Mouse (Mus musculus) midbrain, embryonic 12.5 days (tissue): Measurements from ENCODE around the gene Sidt1. TPM values are rescaled to one million over a fixed set of nuclear protein-coding genes. Genes with fewer than 3 reads are reported as not detected.

Experiments used
- ATAC-seq: fragments of 200-750 bp; cut with Nextera tagmentation; 2 replicates; pipeline ENCODE4 v1.8.0; 2017; ENCODE audit warnings: low read depth, moderate TSS enrichment, moderate library complexity; ENCODE audit not compliant: low FRiP score
- H3K27ac ChIP-seq: fragments of 300-500 bp; sonication (generic); replicated peaks from 2 replicates; pipeline ENCODE4 v1.5.1; 2016; ENCODE audit warnings: mild to moderate bottlenecking
- H3K27me3 ChIP-seq: fragments of 300-500 bp; sonication (generic); 2 replicates; pipeline ENCODE4 v1.6.1; 2016; ENCODE audit warnings: mild to moderate bottlenecking
- H3K36me3 ChIP-seq: fragments of 300-500 bp; sonication (generic); 2 replicates; pipeline ENCODE4 v1.6.1; 2016
- H3K4me1 ChIP-seq: fragments of 300-500 bp; sonication (generic); 2 replicates; pipeline ENCODE4 v1.6.1; 2016
- H3K4me2 ChIP-seq: fragments of 300-500 bp; sonication (generic); replicated peaks from 2 replicates; pipeline ENCODE4 v1.6.1; 2016; ENCODE audit warnings: mild to moderate bottlenecking, moderate library complexity
- H3K4me3 ChIP-seq: fragments of 300-500 bp; sonication (generic); 2 replicates; pipeline ENCODE4 v1.5.1; 2016; ENCODE audit warnings: mild to moderate bottlenecking
- H3K9ac ChIP-seq: fragments of 300-500 bp; sonication (generic); replicated peaks from 2 replicates; pipeline ENCODE4 v1.6.1; 2016; ENCODE audit warnings: mild to moderate bottlenecking, moderate library complexity
- H3K9me3 ChIP-seq: fragments of 300-500 bp; sonication (generic); 2 replicates; pipeline ENCODE4 v1.6.1; 2016; ENCODE audit warnings: mild to moderate bottlenecking
- WGBS: fragments of 180-500 bp; shearing (Covaris S2); methylation state at CpG from one replicate; pipeline ENCODE4 v1.1.7; 2016; 5-methylcytosine and 5-hydroxymethylcytosine counted together
- polyA plus RNA-seq: library from polyadenylated mRNA; unstranded; fragments of >200 nt; fragmentation: Nextera tagmentation; extraction: Ambion mirVana; gene quantifications from 2 replicates; pipeline ENCODE4 v1.2.1, GENCODE M21; 2016

Gene Sidt1
- polyA plus RNA-seq, 1 experiment from 2014 or later: 0.98 TPM

DNA sequence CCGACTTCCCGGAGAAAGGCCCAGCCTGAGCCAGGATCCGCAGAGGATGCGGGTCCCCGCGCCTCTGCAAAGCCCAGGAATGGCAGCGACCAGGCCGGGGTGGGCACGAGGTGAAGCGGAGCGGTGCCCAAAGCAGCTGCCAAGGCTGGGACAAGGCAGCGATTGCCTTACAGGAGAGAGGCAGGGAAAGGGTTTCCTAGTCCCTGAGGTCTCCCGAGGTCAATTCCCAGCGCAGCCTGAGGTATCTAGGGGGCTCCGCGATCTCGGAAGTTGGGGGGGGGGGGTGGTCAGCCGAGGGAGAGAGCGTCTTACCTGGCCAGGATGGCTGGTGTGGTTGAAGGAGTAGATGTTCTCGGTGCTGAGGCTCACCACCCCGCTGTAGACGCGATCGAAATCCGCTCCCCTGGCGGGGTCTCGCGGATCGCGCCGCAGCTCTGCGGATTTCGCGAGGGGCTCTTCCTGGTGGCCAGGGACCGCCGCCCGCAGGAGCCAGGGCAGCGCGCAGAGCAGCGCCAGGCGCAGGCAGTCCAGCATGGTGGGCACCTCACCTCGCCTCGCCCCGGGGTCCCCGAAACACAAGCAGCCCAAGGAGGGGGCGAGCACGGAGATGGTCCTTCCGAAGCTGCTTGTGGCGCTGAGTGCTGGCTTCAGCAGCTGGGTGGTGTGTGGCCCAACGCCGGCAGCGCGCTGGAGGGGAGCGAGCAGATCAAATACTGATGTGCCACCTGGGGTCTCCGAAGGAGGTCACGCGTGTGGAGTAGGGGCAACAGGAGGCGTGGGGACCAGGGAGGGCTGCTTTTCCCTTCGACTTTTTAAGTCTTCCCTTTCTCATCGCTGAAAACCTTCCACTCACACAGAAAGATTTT lies 768 bp downstream of the Sidt1 start:
- ATAC-seq: peak; percentile 75
- WGBS: under 1% methylated on average over 56 of the region's 60 CpGs
- Histone ChIP-seq H3K4me3 (peak overlapping the region; percentile 61), H3K9me3 (no peaks in the 10 kb centered on the region), H3K27ac (no peak overlapping the region), H3K36me3 (no peaks in the 10 kb centered on the region), H3K9ac (peak overlapping the region; percentile 68), H3K27me3 (peaks cover 42% of the 10 kb centered on the region), H3K4me1 (peaks cover 15% of the 10 kb centered on the region), H3K4me2 (peak overlapping the region; percentile 99)

GRCm38 (mm10) chr16:44331671-44331994 lies 1.4 kb downstream of the Sidt1 start:
- WGBS: 14% methylated on average over 6 of the region's 6 CpGs
- Histone ChIP-seq H3K36me3 (no peaks in the 10 kb centered on the region), H3K4me3 (peak overlapping the region; percentile 61), H3K9ac (peak overlapping the region; percentile 68), H3K27me3 (peaks cover 42% of the 10 kb centered on the region), H3K27ac (no peak overlapping the region), H3K4me1 (peaks cover 15% of the 10 kb centered on the region), H3K4me2 (peak overlapping the region; percentile 99), H3K9me3 (no peaks in the 10 kb centered on the region)
- no peak; the same call in 1 of the 2 replicates for ATAC-seq

- no peak overlapping the region for H3K4me2 ChIP-seq
- H3K4me1 ChIP-seq: peaks cover 15% of the 10 kb centered on the region
- H3K4me3 ChIP-seq: no peak overlapping the region
- no peaks in the 10 kb centered on the region for H3K9me3 ChIP-seq
- peaks cover 42% of the 10 kb centered on the region for H3K27me3 ChIP-seq
- no peak overlapping the region for H3K27ac ChIP-seq
- no peak overlapping the region for H3K9ac ChIP-seq
- peak; percentile 49; the same call in 1 of the 2 replicates for ATAC-seq
- no peaks in the 10 kb centered on the region for H3K36me3 ChIP-seq
- 20% methylated on average over 9 of the region's 9 CpGs for WGBS
These were observed 1.8 kb downstream of the Sidt1 start for GRCm38 (mm10) chr16:44331154-44331553.

- no peaks in the 10 kb centered on the region for H3K9me3 ChIP-seq
- H3K36me3 ChIP-seq: no peaks in the 10 kb centered on the region
- ATAC-seq: no peak
- H3K27ac ChIP-seq: no peak overlapping the region
- H3K4me2 ChIP-seq: no peak overlapping the region
- H3K4me3 ChIP-seq: no peak overlapping the region
- peaks cover 15% of the 10 kb centered on the region for H3K4me1 ChIP-seq
- H3K27me3 ChIP-seq: peaks cover 42% of the 10 kb centered on the region
- WGBS: 82% methylated on average over 9 of the region's 9 CpGs
- no peak overlapping the region for H3K9ac ChIP-seq
These were observed 2.3 kb downstream of the Sidt1 start for GRCm38 (mm10) chr16:44330657-44331056.

- peaks cover 33% of the 10 kb centered on the region for H3K27me3 ChIP-seq
- no peak for ATAC-seq
- no peaks in the 10 kb centered on the region for H3K9me3 ChIP-seq
- H3K9ac ChIP-seq: no peak overlapping the region
- no peaks in the 10 kb centered on the region for H3K36me3 ChIP-seq
- peaks cover 15% of the 10 kb centered on the region for H3K4me1 ChIP-seq
- WGBS: 76% methylated on average over 4 of the region's 4 CpGs
- no peak overlapping the region for H3K4me2 ChIP-seq
- no peak overlapping the region for H3K4me3 ChIP-seq
- no peak overlapping the region for H3K27ac ChIP-seq
These were observed 4.4 kb downstream of the Sidt1 start for GRCm38 (mm10) chr16:44328644-44329043.

GRCm38 (mm10) chr16:44320232-44320631 lies 12.8 kb downstream of the Sidt1 start:
- Histone ChIP-seq H3K4me2 (no peak overlapping the region), H3K27me3 (no peaks in the 10 kb centered on the region), H3K27ac (no peak overlapping the region), H3K36me3 (no peaks in the 10 kb centered on the region), H3K9ac (no peak overlapping the region), H3K4me1 (peaks cover 3% of the 10 kb centered on the region; the same call in 1 of the 2 replicates), H3K4me3 (no peak overlapping the region), H3K9me3 (no peaks in the 10 kb centered on the region)
- 62% methylated on average over 3 of the region's 3 CpGs for WGBS
- ATAC-seq: peak; percentile 58; the same call in 1 of the 2 replicates

DNA sequence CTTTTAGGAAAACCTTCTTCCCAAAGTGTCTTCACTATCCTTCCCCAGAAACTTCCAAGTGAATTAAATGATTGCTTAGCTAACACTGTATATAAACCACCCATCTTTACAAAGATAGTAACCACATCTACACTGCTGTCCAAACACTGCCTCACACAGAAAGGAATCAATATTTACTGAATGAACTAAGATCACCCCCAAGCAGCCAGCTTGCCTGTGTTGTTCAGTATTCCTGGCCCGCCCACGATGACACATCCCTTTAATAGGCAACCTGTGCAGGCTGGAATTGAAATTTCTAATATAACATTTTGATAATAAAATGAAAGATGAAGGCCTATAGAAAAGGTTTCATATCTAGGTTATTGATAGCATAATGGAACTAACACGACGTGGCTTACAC lies 16.6 kb downstream of the Sidt1 start:
- no peak overlapping the region for H3K27ac ChIP-seq
- H3K4me2 ChIP-seq: no peak overlapping the region
- no peaks in the 10 kb centered on the region for H3K36me3 ChIP-seq
- H3K9ac ChIP-seq: no peak overlapping the region
- H3K27me3 ChIP-seq: no peaks in the 10 kb centered on the region
- no peak overlapping the region for H3K4me3 ChIP-seq
- ATAC-seq: no peak
- H3K4me1 ChIP-seq: peaks cover 3% of the 10 kb centered on the region; the same call in 1 of the 2 replicates
- 88% methylated on average over 4 of the region's 4 CpGs for WGBS
- no peaks in the 10 kb centered on the region for H3K9me3 ChIP-seq

GRCm38 (mm10) chr16:44313422-44313821 lies 19.6 kb downstream of the Sidt1 start:
- H3K9ac ChIP-seq: no peak overlapping the region
- H3K27me3 ChIP-seq: no peaks in the 10 kb centered on the region
- no peak overlapping the region for H3K4me2 ChIP-seq
- H3K4me1 ChIP-seq: no peaks in the 10 kb centered on the region
- 87% methylated on average over 4 of the region's 4 CpGs for WGBS
- H3K36me3 ChIP-seq: no peaks in the 10 kb centered on the region
- no peak for ATAC-seq
- no peak overlapping the region for H3K27ac ChIP-seq
- H3K4me3 ChIP-seq: no peak overlapping the region
- H3K9me3 ChIP-seq: no peaks in the 10 kb centered on the region

GRCm38 (mm10) chr16:44305606-44306005 lies 27.4 kb downstream of the Sidt1 start:
- WGBS: 72% methylated on average over 3 of the region's 3 CpGs
- Histone ChIP-seq H3K4me2 (no peak overlapping the region), H3K9ac (no peak overlapping the region)

DNA sequence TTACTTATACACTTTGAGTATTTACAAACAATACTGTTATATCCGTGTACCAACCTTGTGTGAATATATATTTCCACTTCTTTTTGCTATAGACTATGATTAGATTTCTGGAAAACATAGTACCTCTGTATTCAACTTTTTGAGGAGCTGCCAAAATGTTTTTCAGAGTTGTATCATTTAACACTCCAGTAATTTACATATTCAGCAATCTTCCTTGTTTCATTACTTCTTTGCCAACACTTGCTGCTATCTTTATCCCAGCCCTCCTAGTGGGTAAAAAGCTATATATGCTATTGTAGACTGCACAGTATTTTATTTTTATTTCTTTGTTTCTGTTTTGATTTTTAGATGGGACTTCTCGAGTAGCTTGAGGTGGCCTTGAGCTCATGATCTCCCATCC lies 29.2 kb downstream of the Sidt1 start:
- H3K4me2 ChIP-seq: no peak overlapping the region
- H3K36me3 ChIP-seq: no peaks in the 10 kb centered on the region
- 79% methylated on average over 2 of the region's 2 CpGs for WGBS
- no peaks in the 10 kb centered on the region for H3K27me3 ChIP-seq
- ATAC-seq: no peak
- H3K27ac ChIP-seq: no peak overlapping the region
- H3K4me1 ChIP-seq: no peaks in the 10 kb centered on the region
- H3K9ac ChIP-seq: no peak overlapping the region
- H3K9me3 ChIP-seq: no peaks in the 10 kb centered on the region
- H3K4me3 ChIP-seq: no peak overlapping the region

More at GRCm38 (mm10) chr16:44305606-44306005, 27.4 kb downstream of the Sidt1 start:
- Histone ChIP-seq H3K27ac (no peak overlapping the region), H3K36me3 (no peaks in the 10 kb centered on the region), H3K4me1 (no peaks in the 10 kb centered on the region), H3K4me3 (no peak overlapping the region), H3K27me3 (no peaks in the 10 kb centered on the region), H3K9me3 (no peaks in the 10 kb centered on the region)
- no peak for ATAC-seq

GRCm38 (mm10) chr16:44302126-44302892 lies 30.7 kb downstream of the Sidt1 start:
- Histone ChIP-seq H3K9me3 (no peaks in the 10 kb centered on the region), H3K36me3 (no peaks in the 10 kb centered on the region), H3K27me3 (no peaks in the 10 kb centered on the region), H3K4me1 (no peaks in the 10 kb centered on the region), H3K9ac (no peak overlapping the region), H3K27ac (no peak overlapping the region), H3K4me2 (no peak overlapping the region), H3K4me3 (no peak overlapping the region)
- WGBS: 61% methylated on average over 10 of the region's 10 CpGs
- no peak for ATAC-seq

DNA sequence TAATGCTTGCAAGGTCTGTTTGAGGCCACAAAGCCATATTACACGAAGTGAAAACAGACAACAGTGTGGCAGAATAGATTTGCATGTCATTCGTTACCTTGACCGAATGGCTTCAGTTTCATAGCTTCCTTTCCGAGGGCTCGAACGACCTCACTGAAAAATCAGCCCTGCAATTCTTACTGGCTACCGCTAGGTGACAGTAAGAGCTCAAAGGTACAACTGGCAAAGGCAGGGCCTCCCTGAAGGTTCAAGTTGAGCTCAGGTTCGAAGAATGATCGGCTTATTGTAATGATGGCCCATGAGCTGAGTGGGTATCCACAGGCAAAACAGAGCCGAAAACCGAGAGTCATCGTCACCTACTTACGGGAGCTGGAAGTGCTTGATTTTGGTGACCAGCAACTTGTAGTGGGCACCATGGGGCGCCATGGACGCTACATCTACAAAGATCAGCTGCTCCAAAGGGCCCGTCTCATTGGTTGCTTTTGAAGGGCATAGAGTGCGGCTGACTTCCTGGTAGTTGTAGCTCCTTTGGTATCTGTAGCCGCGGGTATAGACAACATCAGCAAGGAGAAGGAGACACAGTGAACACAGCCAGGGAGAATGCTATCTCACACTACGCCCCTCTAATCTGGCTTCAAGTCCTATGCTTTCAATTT lies 33.4 kb downstream of the Sidt1 start:
- no peak overlapping the region for H3K4me3 ChIP-seq
- no peaks in the 10 kb centered on the region for H3K4me1 ChIP-seq
- 81% methylated on average over 20 of the region's 20 CpGs for WGBS
- ATAC-seq: no peak
- no peaks in the 10 kb centered on the region for H3K9me3 ChIP-seq
- H3K27me3 ChIP-seq: no peaks in the 10 kb centered on the region
- H3K27ac ChIP-seq: no peak overlapping the region
- no peak overlapping the region for H3K9ac ChIP-seq
- H3K36me3 ChIP-seq: no peaks in the 10 kb centered on the region
- H3K4me2 ChIP-seq: no peak overlapping the region
